Mouse (Mus musculus) limb, embryonic 11.5 days (tissue): ENCODE data around the gene Tbc1d14. TPM values are rescaled to one million over a fixed set of nuclear protein-coding genes. Genes with fewer than 3 reads are reported as not detected.

Source experiments
- ATAC-seq: fragments of 200-750 bp; cut with Nextera tagmentation; 2 replicates; pipeline ENCODE4 v1.8.0; 2017; ENCODE audit warnings: low read depth; ENCODE audit not compliant: insufficient number of reproducible peaks, low FRiP score, low TSS enrichment
- DNase-seq: peaks from one replicate; pipeline ENCODE4 v3.0.0-alpha.2; 2015; ENCODE audit warnings: low spot score
- H3K27ac ChIP-seq: fragments of 300-500 bp; sonication (generic); replicated peaks from 2 replicates; pipeline ENCODE4 v1.5.1; 2014; ENCODE audit warnings: low read depth, mild to moderate bottlenecking, low read length
- H3K27me3 ChIP-seq: fragments of 300-500 bp; sonication (generic); 2 replicates; pipeline ENCODE4 v1.6.1; 2014; ENCODE audit warnings: mild to moderate bottlenecking, low read length, mixed read lengths; ENCODE audit not compliant: control insufficient read depth, insufficient read depth
- H3K36me3 ChIP-seq: fragments of 300-500 bp; sonication (generic); 2 replicates; pipeline ENCODE4 v1.6.1; 2014; ENCODE audit warnings: mild to moderate bottlenecking, low read length, moderate library complexity, mixed read lengths; ENCODE audit not compliant: control insufficient read depth, insufficient read depth
- H3K4me1 ChIP-seq: fragments of 300-500 bp; sonication (generic); 2 replicates; pipeline ENCODE4 v1.6.1; 2014; ENCODE audit warnings: low read length, mixed read lengths; ENCODE audit not compliant: control insufficient read depth, insufficient read depth
- H3K4me2 ChIP-seq: fragments of 300-500 bp; sonication (generic); 2 replicates; pipeline ENCODE4 v1.6.1; 2014; ENCODE audit warnings: low read depth, mild to moderate bottlenecking, moderate library complexity; ENCODE audit not compliant: severe bottlenecking
- H3K4me3 ChIP-seq: fragments of 300-500 bp; sonication (generic); 2 replicates; pipeline ENCODE4 v1.5.1; 2014; ENCODE audit warnings: low read depth, low read length
- H3K9ac ChIP-seq: fragments of 300-500 bp; sonication (generic); 2 replicates; pipeline ENCODE4 v1.6.1; 2014; ENCODE audit warnings: mild to moderate bottlenecking, low read length
- H3K9me3 ChIP-seq: fragments of 300-500 bp; sonication (generic); 2 replicates; pipeline ENCODE4 v1.6.1; 2016; ENCODE audit warnings: low read length; ENCODE audit not compliant: control insufficient read depth
- WGBS: fragments of 180-500 bp; shearing (Covaris S2); extraction: QIAGEN DNeasy Blood & Tissue Kit; methylation state at CpG from one replicate; pipeline ENCODE4 v1.1.7; 2014; 5-methylcytosine and 5-hydroxymethylcytosine counted together
- polyA plus RNA-seq: library from polyadenylated mRNA; unstranded; fragments of >200 nt; fragmentation: Nextera tagmentation; extraction: Ambion mirVana; gene quantifications from 2 replicates; pipeline ENCODE4 v1.2.1, GENCODE M21; 2014

Tbc1d14 gene
- polyA plus RNA-seq, 1 experiment from 2014 or later, result 37.7 TPM

DNA sequence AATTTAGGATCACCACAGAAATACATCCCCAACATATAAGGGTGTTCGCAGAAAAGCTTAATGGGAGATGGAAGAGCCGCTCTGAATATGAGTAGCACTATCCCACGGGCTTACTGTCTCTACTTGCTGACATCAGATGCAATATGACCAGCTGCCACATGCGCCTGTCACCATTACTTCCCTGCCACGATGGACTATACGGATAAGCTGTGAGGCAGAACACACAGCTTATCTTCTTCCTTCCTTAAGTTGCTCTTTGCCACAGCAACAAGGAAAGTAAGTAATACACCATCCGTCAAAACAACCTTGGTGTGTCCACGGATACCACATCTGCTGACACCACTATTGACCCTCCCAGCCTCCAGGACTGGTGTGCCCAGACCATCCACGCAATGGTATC is 28.5 kb downstream of the Tbc1d14 start:
- DNase-seq (no peak), ATAC-seq (no peak)
- H3K9me3 ChIP-seq, result no peaks in the 10 kb centered on the region
- H3K4me3 ChIP-seq, result no peak overlapping the region
- H3K27me3 ChIP-seq, result no peaks in the 10 kb centered on the region
- WGBS, result 89% methylated on average over 9 of the region's 9 CpGs
- no peak overlapping the region for H3K27ac ChIP-seq
- no peak overlapping the region for H3K4me2 ChIP-seq
- H3K9ac ChIP-seq, result no peak overlapping the region
- no peaks in the 10 kb centered on the region for H3K36me3 ChIP-seq
- no peaks in the 10 kb centered on the region for H3K4me1 ChIP-seq

- Histone ChIP-seq H3K4me1 (no peaks in the 10 kb centered on the region), H3K9me3 (no peaks in the 10 kb centered on the region), H3K9ac (no peak overlapping the region), H3K4me3 (no peak overlapping the region), H3K27me3 (no peaks in the 10 kb centered on the region), H3K27ac (no peak overlapping the region), H3K4me2 (no peak overlapping the region), H3K36me3 (no peaks in the 10 kb centered on the region)
- WGBS, result 93% methylated on average over 6 of the region's 6 CpGs
- no peak for DNase-seq
- no peak for ATAC-seq
Observed at GRCm38 (mm10) chr5:36563741-36564140, 29.3 kb downstream of the Tbc1d14 start.

DNA sequence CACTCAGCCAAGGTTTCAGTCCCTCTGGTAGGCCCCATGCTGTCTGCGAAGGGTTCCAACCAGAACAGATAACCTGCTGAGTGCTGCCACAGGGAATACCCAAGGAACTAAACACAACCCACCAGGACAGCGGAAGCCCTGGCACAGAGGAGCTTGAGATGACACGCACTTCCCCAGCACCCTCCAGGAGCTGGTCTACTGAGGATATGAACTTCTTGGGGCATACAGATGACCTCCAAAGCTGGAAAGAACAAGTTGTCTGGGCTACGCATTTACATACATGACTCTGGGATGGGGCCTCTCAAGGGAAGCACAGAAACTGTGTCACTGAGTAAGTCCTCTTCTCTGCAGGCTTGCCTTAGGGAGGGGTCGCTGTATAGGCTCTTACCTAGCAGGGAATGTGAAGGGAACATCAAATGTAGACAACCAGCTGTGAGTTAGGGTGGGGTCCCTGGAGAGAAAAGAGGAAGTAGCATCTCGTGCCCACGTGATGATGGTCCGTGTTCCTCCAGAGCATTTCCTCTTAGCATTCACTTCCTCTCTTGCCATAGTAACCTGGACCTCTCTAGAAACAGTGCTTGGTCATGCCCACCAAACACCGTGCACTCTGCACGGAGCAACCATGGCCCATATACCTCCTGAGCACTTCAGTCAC is 30.2 kb downstream of the Tbc1d14 start:
- no peak overlapping the region for H3K27ac ChIP-seq
- no peaks in the 10 kb centered on the region for H3K4me1 ChIP-seq
- ATAC-seq (no peak), DNase-seq (no peak)
- H3K36me3 ChIP-seq, result no peaks in the 10 kb centered on the region
- H3K9ac ChIP-seq, result no peak overlapping the region
- H3K27me3 ChIP-seq, result no peaks in the 10 kb centered on the region
- H3K4me2 ChIP-seq, result no peak overlapping the region
- 90% methylated on average over 10 of the region's 10 CpGs for WGBS
- H3K9me3 ChIP-seq, result no peaks in the 10 kb centered on the region
- H3K4me3 ChIP-seq, result no peak overlapping the region

DNA sequence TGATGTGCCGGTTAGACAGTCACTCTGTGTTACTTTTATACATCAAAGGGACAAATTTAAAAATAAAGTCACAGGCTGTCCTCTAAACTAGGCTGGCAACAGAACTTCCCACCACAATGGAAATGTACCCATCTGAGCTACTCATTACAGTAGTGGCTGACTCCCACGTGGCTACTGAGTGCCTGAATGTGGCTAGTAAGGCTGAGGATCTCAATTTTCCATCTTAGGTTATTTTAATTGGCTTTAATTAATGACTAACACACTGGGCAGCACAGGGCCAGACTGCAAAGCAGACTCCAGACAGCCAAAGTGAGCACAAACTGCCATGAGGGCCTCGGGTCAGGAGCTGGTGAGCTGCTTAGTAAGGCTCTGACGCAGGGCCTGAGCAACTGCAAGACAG is 31.6 kb downstream of the Tbc1d14 start:
- WGBS, result 81% methylated on average over 4 of the region's 4 CpGs
- Histone ChIP-seq H3K27me3 (no peaks in the 10 kb centered on the region), H3K4me1 (no peaks in the 10 kb centered on the region), H3K9ac (no peak overlapping the region), H3K9me3 (no peaks in the 10 kb centered on the region), H3K27ac (no peak overlapping the region), H3K4me2 (no peak overlapping the region), H3K4me3 (no peak overlapping the region), H3K36me3 (no peaks in the 10 kb centered on the region)
- ATAC-seq (no peak), DNase-seq (no peak)

DNA sequence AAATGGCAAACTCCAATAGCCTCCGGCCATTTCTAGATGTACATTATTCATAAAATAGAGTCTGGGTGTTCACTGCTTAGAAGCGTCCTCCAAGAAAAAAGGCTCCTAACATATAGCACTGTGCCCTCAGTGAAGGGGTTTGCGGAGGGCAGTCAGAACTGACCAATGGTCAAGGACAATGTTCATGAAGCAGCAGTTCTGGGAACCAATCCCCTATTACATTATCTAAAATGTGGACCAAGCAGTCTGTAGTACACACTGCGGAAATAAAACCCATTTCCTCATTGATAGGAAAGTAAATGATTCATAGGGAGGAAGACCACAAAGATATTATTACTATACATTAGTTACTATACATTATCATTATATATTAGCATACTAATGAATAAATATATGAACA is 32.6 kb downstream of the Tbc1d14 start:
- no peak overlapping the region for H3K4me3 ChIP-seq
- H3K36me3 ChIP-seq, result no peaks in the 10 kb centered on the region
- H3K4me2 ChIP-seq, result no peak overlapping the region
- 94% methylated on average over 4 of the region's 4 CpGs for WGBS
- DNase-seq (no peak), ATAC-seq (no peak)
- H3K27me3 ChIP-seq, result no peaks in the 10 kb centered on the region
- H3K4me1 ChIP-seq, result no peaks in the 10 kb centered on the region
- H3K9ac ChIP-seq, result no peak overlapping the region
- no peak overlapping the region for H3K27ac ChIP-seq
- H3K9me3 ChIP-seq, result no peaks in the 10 kb centered on the region

DNA sequence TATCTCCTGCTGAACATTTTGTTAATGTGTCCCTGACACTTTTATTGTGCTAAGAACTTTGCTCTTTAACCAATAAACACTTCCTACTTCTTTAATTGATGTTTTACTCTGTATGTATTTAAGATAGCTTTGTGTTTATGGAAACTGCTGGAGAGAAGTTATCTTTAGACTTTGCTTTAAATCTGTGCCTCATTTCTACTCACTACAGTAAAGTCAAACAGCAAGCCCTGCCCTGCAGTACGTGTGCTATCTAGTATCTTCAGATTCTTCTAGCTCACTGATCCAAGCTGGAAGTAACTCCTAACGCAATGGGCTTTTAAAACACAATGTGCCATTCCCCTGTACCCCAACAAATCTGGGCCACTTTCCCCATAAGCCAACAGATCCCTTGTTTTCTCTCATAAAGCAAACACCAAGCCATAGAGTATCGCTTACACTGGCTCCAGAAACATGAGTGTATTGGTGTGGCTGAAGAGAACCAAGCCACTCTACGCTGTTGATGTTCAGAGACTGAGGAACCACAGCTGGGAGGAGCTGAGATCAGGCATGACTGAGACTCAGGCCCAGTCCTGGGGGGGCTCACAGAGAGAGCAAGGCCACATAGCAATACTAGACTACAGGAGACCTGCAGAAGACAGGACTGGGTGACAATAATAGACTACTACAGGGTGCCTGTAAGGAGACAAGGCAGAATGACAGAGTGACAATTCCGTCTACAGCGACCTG is 33.4 kb downstream of the Tbc1d14 start:
- Histone ChIP-seq H3K9ac (no peak overlapping the region), H3K36me3 (no peaks in the 10 kb centered on the region), H3K4me3 (no peak overlapping the region), H3K9me3 (no peaks in the 10 kb centered on the region), H3K27me3 (no peaks in the 10 kb centered on the region), H3K4me1 (no peaks in the 10 kb centered on the region), H3K27ac (no peak overlapping the region), H3K4me2 (no peak overlapping the region)
- DNase-seq, result no peak
- no peak for ATAC-seq
- 86% methylated on average over 6 of the region's 6 CpGs for WGBS

DNA sequence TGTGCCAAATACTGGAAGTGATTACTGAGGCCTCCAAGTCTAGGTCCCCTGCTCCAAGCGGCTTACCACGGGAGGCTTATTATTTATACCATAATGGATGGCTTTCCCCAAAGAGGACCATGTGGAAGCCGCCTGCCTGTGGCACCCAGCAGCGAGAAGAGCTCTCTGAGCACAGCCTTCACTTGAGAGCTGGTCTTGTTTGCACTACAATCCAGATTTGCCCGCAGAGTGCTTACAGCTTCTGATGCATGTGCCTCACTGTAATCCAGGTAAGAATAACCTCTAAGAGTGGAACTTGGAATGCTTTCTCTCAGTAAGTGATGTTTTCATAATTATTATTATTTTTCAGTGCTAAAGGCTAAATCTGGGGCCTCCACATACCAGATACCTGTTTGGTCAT is 34.0 kb downstream of the Tbc1d14 start:
- DNase-seq (no peak), ATAC-seq (no peak)
- Histone ChIP-seq H3K27me3 (no peaks in the 10 kb centered on the region), H3K36me3 (no peaks in the 10 kb centered on the region), H3K4me1 (no peaks in the 10 kb centered on the region), H3K9me3 (no peaks in the 10 kb centered on the region), H3K9ac (no peak overlapping the region), H3K4me3 (no peak overlapping the region), H3K4me2 (no peak overlapping the region), H3K27ac (no peak overlapping the region)
- 82% methylated on average over 5 of the region's 5 CpGs for WGBS

- Histone ChIP-seq H3K4me3 (no peak overlapping the region), H3K4me2 (no peak overlapping the region), H3K36me3 (no peaks in the 10 kb centered on the region), H3K4me1 (no peaks in the 10 kb centered on the region), H3K9me3 (no peaks in the 10 kb centered on the region), H3K27me3 (no peaks in the 10 kb centered on the region), H3K9ac (no peak overlapping the region), H3K27ac (no peak overlapping the region)
- no peak for DNase-seq
- WGBS, result 93% methylated on average over 2 of the region's 2 CpGs
- ATAC-seq, result no peak
Observed at GRCm38 (mm10) chr5:36558526-36558925, 34.5 kb downstream of the Tbc1d14 start.
